Mouse (Mus musculus): ENCODE results near the gene Bbs4. TPM values are rescaled to one million over a fixed set of nuclear protein-coding genes. Genes with fewer than 3 reads are reported as not detected.
"Not testable (repeated sequence)": the region's sequence is repeated elsewhere in the genome, so short reads cannot be mapped to it uniquely, and the experiment has no call there.

Gene Bbs4
- polyA plus RNA-seq (2012; rRNA removed), result 36.7 and 38.3 TPM in 2 replicates

GRCm38 (mm10) chr9:59353253-59353639 lies at the start of gene Bbs4:
TSS of gene Bbs4 (minus strand) at chr9:59353508.
- TF ChIP-seq CTCF (IDR thresholded peaks at IDR 0.05; ENCODE audit: extremely low read depth, insufficient read depth, low read length) (no peak), POLR2A (IDR thresholded peaks at IDR 0.05; ENCODE audit: extremely low read depth, insufficient read depth, low read length) (peak; percentile 81)
- Histone ChIP-seq H3K4me1 (ENCODE audit: control insufficient read depth, insufficient read depth, low read length) (no peaks in the 10 kb centered on the region; the same call in 1 of the 2 replicates), H3K4me3 (ENCODE audit: insufficient read depth, low read length) (peak within 1 kb of the TSS; percentile 54), H3K27ac (ENCODE audit: insufficient read depth, low read length) (no peak within 1 kb of the TSS)

GRCm38 (mm10) chr9:59389086-59389485 lies 35.8 kb upstream of the Bbs4 start:
- Histone ChIP-seq H3K4me1 (ENCODE audit: control insufficient read depth, insufficient read depth, low read length) (peaks cover 4% of the 10 kb centered on the region; the same call in 1 of the 2 replicates), H3K4me3 (ENCODE audit: insufficient read depth, low read length) (no peak overlapping the region), H3K27ac (ENCODE audit: insufficient read depth, low read length) (no peak overlapping the region)
- TF ChIP-seq POLR2A (IDR thresholded peaks at IDR 0.05; ENCODE audit: extremely low read depth, insufficient read depth, low read length), result no peak
- no peak for TF ChIP-seq CTCF (IDR thresholded peaks at IDR 0.05; ENCODE audit: extremely low read depth, insufficient read depth, low read length)

- no peak overlapping the region for H3K4me3 ChIP-seq (ENCODE audit: insufficient read depth, low read length)
- TF ChIP-seq CTCF (IDR thresholded peaks at IDR 0.05; ENCODE audit: extremely low read depth, insufficient read depth, low read length) (no peak), POLR2A (IDR thresholded peaks at IDR 0.05; ENCODE audit: extremely low read depth, insufficient read depth, low read length) (no peak)
- H3K4me1 ChIP-seq (ENCODE audit: control insufficient read depth, insufficient read depth, low read length), result peaks cover 4% of the 10 kb centered on the region; the same call in 1 of the 2 replicates
- H3K27ac ChIP-seq (ENCODE audit: insufficient read depth, low read length), result no peak overlapping the region
Measured at GRCm38 (mm10) chr9:59388311-59388710, 35.0 kb upstream of the Bbs4 start.

GRCm38 (mm10) chr9:59387461-59387860 lies 34.2 kb upstream of the Bbs4 start:
- no peak for TF ChIP-seq CTCF (IDR thresholded peaks at IDR 0.05; ENCODE audit: extremely low read depth, insufficient read depth, low read length)
- no peak for TF ChIP-seq POLR2A (IDR thresholded peaks at IDR 0.05; ENCODE audit: extremely low read depth, insufficient read depth, low read length)
- no peak overlapping the region for H3K4me3 ChIP-seq (ENCODE audit: insufficient read depth, low read length)
- H3K27ac ChIP-seq (ENCODE audit: insufficient read depth, low read length), result no peak overlapping the region
- peaks cover 4% of the 10 kb centered on the region; the same call in 1 of the 2 replicates for H3K4me1 ChIP-seq (ENCODE audit: control insufficient read depth, insufficient read depth, low read length)

GRCm38 (mm10) chr9:59375626-59376025 lies 22.3 kb upstream of the Bbs4 start:
- TF ChIP-seq CTCF (IDR thresholded peaks at IDR 0.05; ENCODE audit: extremely low read depth, insufficient read depth, low read length) (no peak), POLR2A (IDR thresholded peaks at IDR 0.05; ENCODE audit: extremely low read depth, insufficient read depth, low read length) (no peak)
- no peaks in the 10 kb centered on the region for H3K4me1 ChIP-seq (ENCODE audit: control insufficient read depth, insufficient read depth, low read length)
- H3K27ac ChIP-seq (ENCODE audit: insufficient read depth, low read length), result no peak overlapping the region

GRCm38 (mm10) chr9:59369646-59370045 lies 16.3 kb upstream of the Bbs4 start:
- Histone ChIP-seq H3K4me1 (ENCODE audit: control insufficient read depth, insufficient read depth, low read length) (no peaks in the 10 kb centered on the region), H3K27ac (ENCODE audit: insufficient read depth, low read length) (no peak overlapping the region), H3K4me3 (ENCODE audit: insufficient read depth, low read length) (no peak overlapping the region)
- TF ChIP-seq POLR2A (IDR thresholded peaks at IDR 0.05; ENCODE audit: extremely low read depth, insufficient read depth, low read length) (no peak), CTCF (IDR thresholded peaks at IDR 0.05; ENCODE audit: extremely low read depth, insufficient read depth, low read length) (no peak)

More at GRCm38 (mm10) chr9:59375626-59376025, 22.3 kb upstream of the Bbs4 start:
- no peak overlapping the region for H3K4me3 ChIP-seq (ENCODE audit: insufficient read depth, low read length)

GRCm38 (mm10) chr9:59369220-59369619 lies 15.9 kb upstream of the Bbs4 start:
- TF ChIP-seq POLR2A (IDR thresholded peaks at IDR 0.05; ENCODE audit: extremely low read depth, insufficient read depth, low read length), result no peak
- no peak for TF ChIP-seq CTCF (IDR thresholded peaks at IDR 0.05; ENCODE audit: extremely low read depth, insufficient read depth, low read length)
- Histone ChIP-seq H3K4me1 (ENCODE audit: control insufficient read depth, insufficient read depth, low read length) (no peaks in the 10 kb centered on the region), H3K27ac (ENCODE audit: insufficient read depth, low read length) (no peak overlapping the region), H3K4me3 (ENCODE audit: insufficient read depth, low read length) (no peak overlapping the region)

- not testable (repeated sequence) for H3K4me3 ChIP-seq (ENCODE audit: insufficient read depth, low read length); H3K27ac ChIP-seq (ENCODE audit: insufficient read depth, low read length); H3K4me1 ChIP-seq (ENCODE audit: control insufficient read depth, insufficient read depth, low read length)
Measured at GRCm38 (mm10) chr9:59360487-59360886, 7.2 kb upstream of the Bbs4 start.

- not testable (repeated sequence) for H3K4me3 ChIP-seq (ENCODE audit: insufficient read depth, low read length); H3K27ac ChIP-seq (ENCODE audit: insufficient read depth, low read length); H3K4me1 ChIP-seq (ENCODE audit: control insufficient read depth, insufficient read depth, low read length)
Measured at GRCm38 (mm10) chr9:59358041-59358440, 4.7 kb upstream of the Bbs4 start.

GRCm38 (mm10) chr9:59352586-59353252 lies 589 bp downstream of the Bbs4 start:
- Histone ChIP-seq H3K27ac (ENCODE audit: insufficient read depth, low read length) (no peak overlapping the region), H3K4me1 (ENCODE audit: control insufficient read depth, insufficient read depth, low read length) (no peaks in the 10 kb centered on the region; the same call in 1 of the 2 replicates), H3K4me3 (ENCODE audit: insufficient read depth, low read length) (peak overlapping the region; percentile 54)
- no peak for TF ChIP-seq POLR2A (IDR thresholded peaks at IDR 0.05; ENCODE audit: extremely low read depth, insufficient read depth, low read length)
- TF ChIP-seq CTCF (IDR thresholded peaks at IDR 0.05; ENCODE audit: extremely low read depth, insufficient read depth, low read length), result no peak
